Mouse (Mus musculus) stomach, embryonic 16.5 days (tissue): ENCODE measurements around the gene Hivep3. TPM values are rescaled to one million over a fixed set of nuclear protein-coding genes. Genes with fewer than 3 reads are reported as not detected.

Experiments used
- ATAC-seq: fragments of 200-750 bp; cut with Nextera tagmentation; 2 replicates; pipeline ENCODE4 v1.8.0; 2017; ENCODE audit warnings: moderate number of reproducible peaks, moderate TSS enrichment; ENCODE audit not compliant: insufficient read depth, low FRiP score
- H3K27ac ChIP-seq: fragments of 300-500 bp; sonication (generic); 2 replicates; pipeline ENCODE4 v1.5.1; 2014; ENCODE audit warnings: low read length
- H3K27me3 ChIP-seq: fragments of 300-500 bp; sonication (generic); 2 replicates; pipeline ENCODE4 v1.6.1; 2014; ENCODE audit warnings: low read length, control low read depth, mixed read lengths; ENCODE audit not compliant: control insufficient read depth, insufficient read depth
- H3K36me3 ChIP-seq: fragments of 300-500 bp; sonication (generic); 2 replicates; pipeline ENCODE4 v1.6.1; 2014; ENCODE audit warnings: low read length; ENCODE audit not compliant: control insufficient read depth, insufficient read depth
- H3K4me1 ChIP-seq: fragments of 300-500 bp; sonication (generic); 2 replicates; pipeline ENCODE4 v1.6.1; 2014; ENCODE audit warnings: low read length, control low read depth, mixed read lengths; ENCODE audit not compliant: control insufficient read depth, insufficient read depth
- H3K4me2 ChIP-seq: fragments of 300-500 bp; sonication (generic); 2 replicates; pipeline ENCODE4 v1.6.1; 2014; ENCODE audit warnings: low read depth, low read length, mixed read lengths
- H3K4me3 ChIP-seq: fragments of 300-500 bp; sonication (generic); replicated peaks from 2 replicates; pipeline ENCODE4 v1.5.1; 2014; ENCODE audit warnings: mild to moderate bottlenecking, low read length
- H3K9ac ChIP-seq: fragments of 300-500 bp; sonication (generic); 2 replicates; pipeline ENCODE4 v1.6.1; 2014; ENCODE audit warnings: low read length
- H3K9me3 ChIP-seq: fragments of 300-500 bp; sonication (generic); replicated peaks from 2 replicates; pipeline ENCODE4 v1.6.1; 2016; ENCODE audit warnings: low read length, control low read depth; ENCODE audit not compliant: control insufficient read depth
- WGBS: fragments of 180-500 bp; shearing (Covaris S2); extraction: QIAGEN DNeasy Blood & Tissue Kit; methylation state at CpG from one replicate; pipeline ENCODE4 v1.1.7; 2014; 5-methylcytosine and 5-hydroxymethylcytosine counted together
- polyA plus RNA-seq: library from polyadenylated mRNA; unstranded; fragments of >200 nt; fragmentation: Nextera tagmentation; extraction: Ambion mirVana; gene quantifications from 2 replicates; pipeline ENCODE4 v1.2.1, GENCODE M21; 2015

Gene Hivep3
- polyA plus RNA-seq, 1 experiment from 2014 or later: 8.8 TPM

DNA sequence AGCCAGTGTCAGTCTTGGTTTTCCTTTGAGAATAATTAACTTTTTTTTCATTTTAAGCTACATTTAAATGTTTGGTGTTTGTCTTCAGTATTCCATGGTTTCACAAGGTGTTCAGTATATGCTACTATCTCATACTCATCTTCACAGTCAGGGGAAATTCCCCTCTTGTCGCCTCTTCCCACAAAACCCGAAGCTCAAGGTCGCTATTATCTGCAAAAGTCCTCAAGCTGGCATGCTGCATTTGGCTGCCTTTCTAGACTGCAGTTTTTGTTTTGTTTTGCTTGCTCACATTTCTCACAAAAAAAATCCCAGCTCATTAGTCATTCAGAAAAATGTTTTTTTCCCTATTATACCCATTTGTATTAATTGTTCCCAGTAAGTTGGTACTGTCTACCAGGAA is 92.4 kb downstream of the Hivep3 start:
- Histone ChIP-seq H3K4me2 (no peak overlapping the region), H3K9me3 (no peaks in the 10 kb centered on the region), H3K4me3 (no peak overlapping the region), H3K27me3 (no peaks in the 10 kb centered on the region), H3K27ac (no peak overlapping the region), H3K9ac (no peak overlapping the region), H3K36me3 (no peaks in the 10 kb centered on the region), H3K4me1 (no peaks in the 10 kb centered on the region)
- WGBS: 70% methylated on average over 3 of the region's 3 CpGs
- no peak for ATAC-seq

GRCm38 (mm10) chr4:119828386-119828785 is 94.8 kb downstream of the Hivep3 start:
- no peak for ATAC-seq
- H3K27ac ChIP-seq: no peak overlapping the region
- no peaks in the 10 kb centered on the region for H3K4me1 ChIP-seq
- no peaks in the 10 kb centered on the region for H3K36me3 ChIP-seq
- no peak overlapping the region for H3K9ac ChIP-seq
- WGBS: 67% methylated on average over 3 of the region's 3 CpGs
- no peak overlapping the region for H3K4me3 ChIP-seq
- no peaks in the 10 kb centered on the region for H3K9me3 ChIP-seq
- no peaks in the 10 kb centered on the region for H3K27me3 ChIP-seq
- H3K4me2 ChIP-seq: no peak overlapping the region

DNA sequence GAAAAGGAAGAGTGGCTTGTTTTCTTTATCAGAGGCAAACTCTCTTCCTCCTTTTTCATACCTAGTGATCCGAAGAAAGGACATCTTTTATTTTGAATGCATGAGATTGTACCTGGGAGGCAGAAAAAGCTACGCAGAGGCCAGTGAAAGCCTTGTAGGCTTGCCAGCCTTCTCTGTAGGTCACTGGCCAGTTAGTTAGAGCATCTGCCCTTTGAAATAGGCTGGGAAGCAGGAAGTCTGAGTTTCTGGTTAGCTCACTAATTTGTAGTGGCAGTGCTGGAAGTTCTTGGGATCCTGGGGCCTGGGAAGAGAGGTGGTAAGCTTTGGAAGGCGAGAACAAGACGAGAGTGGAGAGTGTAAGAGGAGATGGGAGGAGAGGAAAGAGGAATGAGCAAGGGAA is 95.4 kb downstream of the Hivep3 start:
- no peak for ATAC-seq
- Histone ChIP-seq H3K27ac (no peak overlapping the region), H3K4me2 (no peak overlapping the region), H3K36me3 (no peaks in the 10 kb centered on the region), H3K9me3 (no peaks in the 10 kb centered on the region), H3K4me3 (no peak overlapping the region), H3K9ac (no peak overlapping the region), H3K4me1 (peaks cover 4% of the 10 kb centered on the region; the same call in 1 of the 2 replicates), H3K27me3 (no peaks in the 10 kb centered on the region)
- 70% methylated on average over 4 of the region's 4 CpGs for WGBS

DNA sequence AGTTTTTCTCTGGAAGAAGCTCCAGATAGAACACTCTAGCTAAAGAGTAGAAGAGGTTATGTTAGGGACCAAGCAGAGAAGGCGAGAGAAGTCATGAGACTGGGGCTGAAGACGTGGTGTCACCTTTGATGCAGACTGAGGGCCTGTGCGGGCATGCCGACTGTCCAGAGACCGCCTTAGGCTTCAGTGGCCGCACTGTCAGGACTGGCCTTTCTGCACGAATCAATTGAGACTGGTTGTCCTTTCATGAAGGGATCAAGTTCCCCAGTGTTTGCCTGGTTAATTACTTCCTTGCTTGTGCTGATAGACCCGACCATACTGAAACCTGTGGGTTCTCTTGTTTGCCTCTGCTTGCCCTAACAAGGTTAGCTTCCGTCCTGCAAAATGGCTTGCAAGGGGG is 99.7 kb downstream of the Hivep3 start:
- peaks cover 4% of the 10 kb centered on the region; the same call in 1 of the 2 replicates for H3K4me1 ChIP-seq
- H3K27ac ChIP-seq: no peak overlapping the region; the same call in 1 of the 2 replicates
- no peaks in the 10 kb centered on the region for H3K9me3 ChIP-seq
- no peak overlapping the region for H3K9ac ChIP-seq
- H3K27me3 ChIP-seq: no peaks in the 10 kb centered on the region
- ATAC-seq: no peak
- WGBS: 59% methylated on average over 9 of the region's 9 CpGs
- H3K4me3 ChIP-seq: no peak overlapping the region
- no peaks in the 10 kb centered on the region for H3K36me3 ChIP-seq
- no peak overlapping the region for H3K4me2 ChIP-seq

- no peak overlapping the region for H3K9ac ChIP-seq
- no peak overlapping the region for H3K4me2 ChIP-seq
- no peak for ATAC-seq
- WGBS: 50% methylated on average over 5 of the region's 5 CpGs
- H3K4me3 ChIP-seq: no peak overlapping the region
- peaks cover 4% of the 10 kb centered on the region; the same call in 1 of the 2 replicates for H3K4me1 ChIP-seq
- H3K27ac ChIP-seq: no peak overlapping the region; the same call in 1 of the 2 replicates
- H3K36me3 ChIP-seq: no peaks in the 10 kb centered on the region
- no peaks in the 10 kb centered on the region for H3K9me3 ChIP-seq
- no peaks in the 10 kb centered on the region for H3K27me3 ChIP-seq
These were observed 100.3 kb downstream of the Hivep3 start for GRCm38 (mm10) chr4:119833884-119834283.

GRCm38 (mm10) chr4:119836181-119836580 is 102.6 kb downstream of the Hivep3 start:
- no peaks in the 10 kb centered on the region for H3K27me3 ChIP-seq
- H3K9me3 ChIP-seq: no peaks in the 10 kb centered on the region
- no peak for ATAC-seq
- H3K27ac ChIP-seq: no peak overlapping the region
- 75% methylated on average over 3 of the region's 3 CpGs for WGBS
- no peaks in the 10 kb centered on the region for H3K36me3 ChIP-seq
- no peak overlapping the region for H3K4me2 ChIP-seq
- no peak overlapping the region for H3K9ac ChIP-seq
- peaks cover 4% of the 10 kb centered on the region; the same call in 1 of the 2 replicates for H3K4me1 ChIP-seq
- H3K4me3 ChIP-seq: no peak overlapping the region

- 97% methylated on average over 1 of the region's 1 CpGs for WGBS
- Histone ChIP-seq H3K4me3 (no peak overlapping the region), H3K9me3 (no peaks in the 10 kb centered on the region), H3K9ac (no peak overlapping the region), H3K27ac (no peak overlapping the region), H3K27me3 (no peaks in the 10 kb centered on the region), H3K4me2 (no peak overlapping the region), H3K36me3 (no peaks in the 10 kb centered on the region), H3K4me1 (peaks cover 4% of the 10 kb centered on the region; the same call in 1 of the 2 replicates)
- no peak for ATAC-seq
These were observed 104.0 kb downstream of the Hivep3 start for GRCm38 (mm10) chr4:119837505-119838065.

DNA sequence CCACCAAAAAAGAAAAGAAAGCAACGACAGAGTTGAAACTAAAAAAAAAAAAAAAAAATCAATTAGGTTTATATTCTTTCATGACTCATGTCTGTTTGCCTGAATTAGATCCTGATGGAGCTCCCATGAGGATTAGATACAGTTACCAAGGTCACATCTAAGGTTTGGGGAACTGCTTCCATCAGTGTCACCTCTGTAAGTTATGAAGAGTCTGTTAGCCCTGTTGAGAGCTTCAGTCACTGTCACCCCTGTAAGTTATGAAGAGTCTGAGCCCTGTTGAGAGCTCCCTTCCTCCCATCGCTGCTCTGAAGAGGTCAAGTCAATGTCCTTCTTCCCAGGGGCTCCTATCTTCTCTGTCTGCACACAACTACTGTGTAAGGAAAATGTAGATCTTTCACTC is 104.7 kb downstream of the Hivep3 start:
- no peak overlapping the region for H3K4me3 ChIP-seq
- no peak overlapping the region for H3K9ac ChIP-seq
- H3K9me3 ChIP-seq: no peaks in the 10 kb centered on the region
- no peak for ATAC-seq
- no peaks in the 10 kb centered on the region for H3K36me3 ChIP-seq
- no peak overlapping the region for H3K4me2 ChIP-seq
- no peak overlapping the region for H3K27ac ChIP-seq
- no peaks in the 10 kb centered on the region for H3K27me3 ChIP-seq
- H3K4me1 ChIP-seq: peaks cover 4% of the 10 kb centered on the region; the same call in 1 of the 2 replicates
- 79% methylated on average over 2 of the region's 2 CpGs for WGBS

GRCm38 (mm10) chr4:119843294-119843693 is 109.7 kb downstream of the Hivep3 start:
- H3K27ac ChIP-seq: peak overlapping the region; percentile 89; the same call in 1 of the 2 replicates
- no peaks in the 10 kb centered on the region for H3K9me3 ChIP-seq
- H3K27me3 ChIP-seq: no peaks in the 10 kb centered on the region
- no peak overlapping the region for H3K9ac ChIP-seq
- no peaks in the 10 kb centered on the region for H3K36me3 ChIP-seq
- 45% methylated on average over 3 of the region's 3 CpGs for WGBS
- H3K4me2 ChIP-seq: no peak overlapping the region
- no peak for ATAC-seq
- 0 out of 2 replicates have a peak, but pooled peaks cover 3% of the 10 kb centered on the region for H3K4me1 ChIP-seq
- H3K4me3 ChIP-seq: no peak overlapping the region
